Mouse (Mus musculus) urinary bladder, postnatal 0 days (tissue): Measurements from ENCODE around the gene Smoc2. TPM values are rescaled to one million over a fixed set of nuclear protein-coding genes. Genes with fewer than 3 reads are reported as not detected.

ENCODE experiments used
- polyA plus RNA-seq: library from polyadenylated mRNA; unstranded; fragments of >200 nt; fragmentation: Nextera tagmentation; extraction: Ambion mirVana; gene quantifications from 2 replicates; pipeline ENCODE4 v1.2.1, GENCODE M21; 2015

Gene Smoc2
- 122 and 127 TPM in 2 replicates for polyA plus RNA-seq

GRCm38 (mm10) chr17:14279177-14279965 lies at the start of gene Smoc2:
Smoc2 (plus strand) TSS chr17:14279506.

Other genes starting within 250 kb of the Smoc2 start
- not detected in 2 replicates for gene Gm7358, start 220.0 kb upstream of the Smoc2 start, polyA plus RNA-seq
- 0.65 and 1.1 TPM in 2 replicates for gene Dact2, start 75.2 kb upstream of the Smoc2 start, polyA plus RNA-seq